Mouse (Mus musculus): ENCODE measurements around the gene Ppp1r12c. TPM values are rescaled to one million over a fixed set of nuclear protein-coding genes. Genes with fewer than 3 reads are reported as not detected.

Ppp1r12c gene
- polyA plus RNA-seq, 1 experiment from 2014 or later, result 49.7 TPM

DNA sequence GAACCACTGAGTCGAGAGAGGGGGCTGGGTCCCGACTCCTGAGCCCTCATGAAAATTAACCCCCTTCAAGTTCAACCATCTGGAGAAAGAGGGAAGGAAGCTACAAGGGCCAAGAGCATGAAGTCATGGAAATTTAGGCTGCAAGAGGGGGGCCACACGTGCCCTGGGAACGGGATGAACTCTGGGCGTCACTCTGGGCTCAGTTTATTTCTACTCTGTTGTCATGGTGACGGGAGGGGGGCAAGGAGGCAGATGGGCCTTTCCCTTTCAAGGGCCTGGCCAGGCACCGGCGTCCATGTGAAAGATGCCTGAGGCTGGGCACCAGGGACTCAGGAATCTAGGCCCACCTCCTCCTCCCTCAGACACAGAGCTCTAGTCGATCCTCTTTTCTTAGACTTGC lies 3.2 kb downstream of the Ppp1r12c start:
- H3K4me3 ChIP-seq, result peak overlapping the region; percentile 88
- H3K27me3 ChIP-seq, result no peaks in the 10 kb centered on the region
- 8% methylated on average over 9 of the region's 9 CpGs for WGBS
- peak overlapping the region; percentile 94 for H3K9ac ChIP-seq
- H3K4me1 ChIP-seq (replicated peaks), result peaks cover 45% of the 10 kb centered on the region
- peak overlapping the region; percentile 64; the same call in 1 of the 2 replicates for H3K27ac ChIP-seq
- no peak for ATAC-seq (ENCODE audit: low FRiP score)
- peak overlapping the region; percentile 89 for H3K4me2 ChIP-seq
- H3K9me3 ChIP-seq, result no peaks in the 10 kb centered on the region
- H3K36me3 ChIP-seq, result peaks cover 34% of the 10 kb centered on the region

DNA sequence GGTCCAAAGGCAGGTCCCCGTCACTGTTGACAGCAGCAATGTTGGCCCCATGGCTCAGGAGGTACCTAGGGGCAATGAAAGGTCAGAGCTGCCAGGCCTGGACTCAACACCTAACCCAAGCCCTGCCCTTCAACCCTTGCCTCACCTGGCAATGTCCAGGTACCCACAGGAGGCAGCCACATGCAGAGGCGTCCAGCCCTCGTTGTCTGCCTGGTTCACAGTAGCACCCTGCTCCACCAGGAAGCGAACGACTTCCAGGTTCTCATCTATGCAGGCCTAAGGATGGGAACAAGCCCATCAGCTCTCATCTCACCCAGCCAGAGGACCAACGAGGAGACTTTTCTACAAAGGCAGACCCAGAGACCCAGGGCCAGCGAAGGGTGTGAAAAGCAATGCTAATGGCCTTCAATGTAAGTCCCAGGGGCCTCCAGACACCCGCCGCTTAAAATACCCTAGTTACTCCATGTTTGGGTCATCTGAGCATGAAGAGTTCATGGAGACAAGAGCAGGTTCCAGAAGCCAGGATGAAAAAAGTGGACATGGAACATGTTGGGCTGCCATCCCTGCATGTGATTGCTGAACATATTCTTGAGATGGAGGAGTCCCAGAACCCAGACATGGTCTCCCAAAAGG lies 4.1 kb downstream of the Ppp1r12c start:
- H3K9ac ChIP-seq, result no peak overlapping the region; the same call in 1 of the 2 replicates
- 94% methylated on average over 9 of the region's 9 CpGs for WGBS
- H3K4me2 ChIP-seq, result peak overlapping the region; percentile 89

DNA sequence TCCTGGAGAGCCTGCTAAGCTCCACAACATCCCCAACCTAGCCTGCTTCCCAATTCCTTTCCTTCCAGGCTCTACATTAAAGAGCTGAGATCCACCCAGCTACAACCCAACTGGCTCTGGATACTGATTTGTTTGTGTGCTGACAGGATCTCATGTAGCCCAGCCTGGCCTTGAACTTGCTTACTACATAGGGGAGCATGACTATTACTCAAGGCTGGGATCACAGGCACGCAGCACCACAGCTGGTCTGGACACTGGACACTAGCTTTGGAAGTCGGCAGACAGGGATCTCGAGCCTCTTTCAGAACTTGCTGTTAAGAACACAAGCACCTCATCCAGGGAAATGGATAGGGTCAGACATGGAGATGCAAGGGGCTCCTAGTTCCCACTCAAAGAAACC lies 5.0 kb downstream of the Ppp1r12c start:
- Histone ChIP-seq H3K4me3 (no peak overlapping the region), H3K9ac (no peak overlapping the region), H3K9me3 (no peaks in the 10 kb centered on the region), H3K4me2 (no peak overlapping the region), H3K27ac (no peak overlapping the region), H3K4me1 (replicated peaks) (peaks cover 44% of the 10 kb centered on the region), H3K36me3 (peaks cover 51% of the 10 kb centered on the region), H3K27me3 (no peaks in the 10 kb centered on the region)
- WGBS, result 99% methylated on average over 3 of the region's 3 CpGs
- ATAC-seq (ENCODE audit: low FRiP score), result no peak

More for the DNA sequence above, 4.1 kb downstream of the Ppp1r12c start:
- Histone ChIP-seq H3K4me3 (no peak overlapping the region), H3K27ac (no peak overlapping the region), H3K9me3 (no peaks in the 10 kb centered on the region), H3K27me3 (no peaks in the 10 kb centered on the region), H3K4me1 (replicated peaks) (peaks cover 46% of the 10 kb centered on the region), H3K36me3 (peaks cover 43% of the 10 kb centered on the region)
- ATAC-seq (ENCODE audit: low FRiP score), result no peak

DNA sequence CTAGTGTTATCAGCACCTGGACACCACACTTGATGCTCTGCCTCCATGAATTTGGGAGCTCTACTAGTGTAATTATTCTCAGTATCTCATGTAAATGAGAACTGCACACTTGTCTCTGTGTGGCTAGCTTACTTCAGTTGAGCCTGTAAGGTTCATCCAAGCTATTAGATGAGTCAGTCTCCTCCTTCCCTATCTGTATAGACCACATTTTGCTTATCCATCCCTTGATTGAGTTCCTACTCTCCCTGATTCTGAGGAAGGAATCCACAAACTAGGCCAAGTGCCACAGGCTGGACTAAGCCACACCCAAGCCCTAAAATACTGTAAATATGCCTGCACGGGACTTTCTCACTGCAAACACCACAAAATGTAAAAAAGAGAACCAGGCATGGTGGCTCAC lies 7.5 kb downstream of the Ppp1r12c start:
- Histone ChIP-seq H3K27ac (no peak overlapping the region), H3K4me3 (no peak overlapping the region), H3K36me3 (peaks cover 67% of the 10 kb centered on the region), H3K4me1 (replicated peaks) (peaks cover 25% of the 10 kb centered on the region), H3K4me2 (no peak overlapping the region), H3K27me3 (no peaks in the 10 kb centered on the region), H3K9ac (no peak overlapping the region), H3K9me3 (no peaks in the 10 kb centered on the region)
- no peak for ATAC-seq (ENCODE audit: low FRiP score)
- 87% methylated on average over 1 of the region's 1 CpGs for WGBS

DNA sequence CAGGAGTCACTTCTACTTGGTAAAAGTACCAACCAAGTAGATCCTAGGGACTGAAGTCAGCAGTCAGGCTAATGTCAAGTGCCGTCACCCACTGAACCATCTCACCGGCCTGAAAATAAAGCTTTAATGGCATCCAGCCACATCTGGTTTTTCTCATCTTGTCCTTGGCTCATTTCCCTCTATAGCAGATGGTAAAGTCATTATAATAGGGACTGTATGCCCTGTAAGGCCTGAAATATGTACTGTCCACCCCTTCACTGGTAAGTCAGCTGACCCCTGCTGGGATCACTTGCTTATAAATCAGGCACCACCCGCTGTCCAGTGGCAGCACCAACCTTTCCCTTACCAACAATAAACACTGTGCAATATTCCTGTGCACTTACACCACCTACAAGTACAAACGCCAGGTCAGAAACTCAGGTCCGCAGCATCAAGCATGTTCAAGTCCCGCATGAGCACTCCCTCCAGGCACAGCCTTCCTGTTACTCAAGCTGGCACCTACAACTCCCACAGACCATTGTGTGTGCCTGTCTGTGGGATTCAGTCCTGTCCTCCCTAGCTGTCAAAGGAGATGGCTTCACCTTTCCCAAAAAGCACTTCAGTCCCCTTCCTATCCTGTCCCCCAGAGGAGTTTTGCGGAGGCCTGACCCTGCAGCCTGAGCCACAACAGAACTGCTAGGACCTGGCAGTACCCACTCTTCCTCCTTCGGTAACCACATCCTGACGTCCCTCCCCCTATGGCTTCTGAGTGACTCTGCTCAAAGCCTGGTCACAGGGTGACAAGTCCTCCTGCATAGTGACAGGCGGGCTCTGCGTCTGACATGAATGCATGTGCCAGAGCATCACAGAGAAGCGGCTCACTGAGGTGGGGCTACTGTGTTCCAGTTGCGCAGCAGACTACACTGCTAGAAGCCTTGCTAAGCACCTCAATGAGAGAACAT lies 8.9 kb downstream of the Ppp1r12c start:
- Histone ChIP-seq H3K27ac (no peak overlapping the region), H3K9ac (no peak overlapping the region), H3K4me1 (replicated peaks) (peaks cover 11% of the 10 kb centered on the region), H3K27me3 (no peaks in the 10 kb centered on the region), H3K4me3 (no peak overlapping the region), H3K9me3 (no peaks in the 10 kb centered on the region), H3K36me3 (peaks cover 79% of the 10 kb centered on the region), H3K4me2 (no peak overlapping the region)
- WGBS, result 94% methylated on average over 13 of the region's 13 CpGs
- ATAC-seq (ENCODE audit: low FRiP score), result no peak

DNA sequence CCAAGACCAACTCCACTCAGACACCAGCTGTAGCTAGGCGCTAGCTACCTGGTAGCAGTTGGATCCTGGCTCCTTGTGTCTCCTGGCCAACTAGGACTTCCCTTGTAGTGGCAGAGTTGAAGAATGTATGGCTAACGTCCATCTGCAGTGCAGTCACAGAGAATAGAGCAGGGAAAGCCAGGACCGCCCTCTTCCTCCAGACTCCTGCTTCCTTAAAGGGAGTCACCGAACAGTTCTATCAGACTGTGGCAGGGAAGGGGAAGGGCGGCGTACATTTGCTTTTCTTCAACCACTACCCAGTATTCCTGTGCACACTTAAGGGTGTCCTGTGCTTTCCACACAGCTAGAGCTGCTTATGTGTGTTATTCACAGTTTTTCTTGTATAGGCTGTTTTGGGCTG lies 10.2 kb downstream of the Ppp1r12c start:
- WGBS, result 92% methylated on average over 6 of the region's 6 CpGs
- Histone ChIP-seq H3K4me1 (replicated peaks) (0 out of 2 replicates have a peak, but pooled peaks cover 3% of the 10 kb centered on the region), H3K4me3 (no peak overlapping the region), H3K36me3 (peaks cover 75% of the 10 kb centered on the region), H3K9me3 (no peaks in the 10 kb centered on the region), H3K4me2 (no peak overlapping the region), H3K9ac (no peak overlapping the region), H3K27ac (no peak overlapping the region), H3K27me3 (no peaks in the 10 kb centered on the region)
- no peak for ATAC-seq (ENCODE audit: low FRiP score)

DNA sequence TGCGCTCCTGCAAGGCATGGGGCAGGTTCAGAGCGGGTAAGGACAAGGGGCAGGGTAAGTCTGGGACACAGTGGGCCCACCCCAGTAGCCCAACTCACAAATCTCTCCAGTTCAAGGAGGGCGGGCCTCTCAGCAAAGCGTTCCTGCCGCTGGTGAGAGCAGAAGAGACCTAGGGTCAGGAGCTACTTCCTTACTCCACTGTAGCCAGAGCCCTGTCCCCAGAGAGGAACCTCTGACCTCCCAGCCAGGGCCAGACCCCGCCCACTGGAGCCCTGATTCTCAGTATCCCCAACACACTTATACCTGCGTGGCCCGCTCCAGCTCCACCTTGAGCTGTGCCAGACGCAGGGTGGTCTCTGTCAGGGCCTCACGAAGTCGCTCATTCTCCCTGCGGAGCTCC lies 19.2 kb downstream of the Ppp1r12c start:
- Histone ChIP-seq H3K4me1 (replicated peaks) (peaks cover 21% of the 10 kb centered on the region), H3K27me3 (peaks cover 10% of the 10 kb centered on the region)

DNA sequence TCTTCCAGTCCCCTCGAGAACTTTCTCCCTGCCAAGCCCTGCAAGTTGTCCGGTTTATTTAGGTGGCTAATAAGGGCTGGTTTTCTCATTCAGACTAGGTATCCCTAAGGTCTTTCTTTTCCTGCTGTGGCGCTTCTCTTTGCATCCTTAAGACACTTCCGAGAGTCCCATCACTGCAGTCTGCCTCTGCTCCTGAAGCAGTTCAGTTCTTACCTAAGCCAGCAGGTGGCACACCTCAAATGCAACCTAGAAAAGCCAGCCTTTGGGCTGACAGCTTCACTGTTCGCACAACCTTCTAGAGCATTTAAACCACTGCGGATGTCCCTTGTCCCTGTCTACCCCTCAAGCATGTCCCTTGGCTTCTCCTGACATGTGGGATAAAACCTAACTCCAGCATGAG lies 21.8 kb downstream of the Ppp1r12c start:
- H3K27ac ChIP-seq, result no peak overlapping the region
- H3K27me3 ChIP-seq, result peaks cover 30% of the 10 kb centered on the region
- 0 out of 2 replicates have a peak overlapping the region, but pooled peaks have one; percentile 8 for H3K9ac ChIP-seq
- H3K9me3 ChIP-seq, result no peaks in the 10 kb centered on the region
- ATAC-seq (ENCODE audit: low FRiP score), result no peak
- peaks cover 44% of the 10 kb centered on the region for H3K36me3 ChIP-seq
- WGBS, result 26% methylated on average over 6 of the region's 6 CpGs
- peaks cover 21% of the 10 kb centered on the region for H3K4me1 ChIP-seq (replicated peaks)
- H3K4me3 ChIP-seq, result no peak overlapping the region
- H3K4me2 ChIP-seq, result no peak overlapping the region

More for the DNA sequence above, 19.2 kb downstream of the Ppp1r12c start:
- Histone ChIP-seq H3K9me3 (no peaks in the 10 kb centered on the region), H3K27ac (no peak overlapping the region), H3K9ac (no peak overlapping the region), H3K4me2 (no peak overlapping the region), H3K4me3 (no peak overlapping the region), H3K36me3 (peaks cover 67% of the 10 kb centered on the region)
- WGBS, result 90% methylated on average over 12 of the region's 12 CpGs
- ATAC-seq (ENCODE audit: low FRiP score), result no peak

DNA sequence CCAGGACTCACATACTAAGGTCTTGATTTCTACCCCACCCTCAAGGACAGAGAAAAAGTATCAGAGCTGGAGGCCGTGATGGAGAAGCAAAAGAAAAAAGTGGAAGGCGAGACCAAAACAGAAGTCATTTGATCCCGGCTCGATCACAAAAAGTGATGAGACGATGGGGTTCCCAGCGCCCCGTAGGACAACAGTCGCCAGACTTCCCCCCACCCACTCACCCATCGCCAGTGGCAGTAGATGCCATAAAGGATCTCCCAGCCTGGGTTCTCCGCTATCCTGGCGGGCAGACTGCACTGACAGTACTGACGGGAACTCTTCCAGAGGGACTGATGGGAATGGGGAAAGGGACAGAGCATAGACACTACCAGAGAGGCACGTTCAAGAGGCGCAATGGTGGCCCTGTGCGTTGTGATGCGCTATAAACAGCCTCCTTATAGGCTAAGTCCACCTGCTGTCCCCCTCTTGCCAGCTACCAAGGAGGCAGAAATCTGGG lies 22.6 kb downstream of the Ppp1r12c start:
- Histone ChIP-seq H3K27ac (peak overlapping the region; percentile 66), H3K27me3 (peaks cover 38% of the 10 kb centered on the region), H3K9ac (peak overlapping the region; percentile 71), H3K36me3 (peaks cover 36% of the 10 kb centered on the region), H3K4me3 (peak overlapping the region; percentile 45), H3K9me3 (no peaks in the 10 kb centered on the region), H3K4me2 (peak overlapping the region; percentile 87), H3K4me1 (replicated peaks) (peaks cover 21% of the 10 kb centered on the region)
- peak; percentile 22 for ATAC-seq (ENCODE audit: low FRiP score)
- 2% methylated on average over 16 of the region's 16 CpGs for WGBS

DNA sequence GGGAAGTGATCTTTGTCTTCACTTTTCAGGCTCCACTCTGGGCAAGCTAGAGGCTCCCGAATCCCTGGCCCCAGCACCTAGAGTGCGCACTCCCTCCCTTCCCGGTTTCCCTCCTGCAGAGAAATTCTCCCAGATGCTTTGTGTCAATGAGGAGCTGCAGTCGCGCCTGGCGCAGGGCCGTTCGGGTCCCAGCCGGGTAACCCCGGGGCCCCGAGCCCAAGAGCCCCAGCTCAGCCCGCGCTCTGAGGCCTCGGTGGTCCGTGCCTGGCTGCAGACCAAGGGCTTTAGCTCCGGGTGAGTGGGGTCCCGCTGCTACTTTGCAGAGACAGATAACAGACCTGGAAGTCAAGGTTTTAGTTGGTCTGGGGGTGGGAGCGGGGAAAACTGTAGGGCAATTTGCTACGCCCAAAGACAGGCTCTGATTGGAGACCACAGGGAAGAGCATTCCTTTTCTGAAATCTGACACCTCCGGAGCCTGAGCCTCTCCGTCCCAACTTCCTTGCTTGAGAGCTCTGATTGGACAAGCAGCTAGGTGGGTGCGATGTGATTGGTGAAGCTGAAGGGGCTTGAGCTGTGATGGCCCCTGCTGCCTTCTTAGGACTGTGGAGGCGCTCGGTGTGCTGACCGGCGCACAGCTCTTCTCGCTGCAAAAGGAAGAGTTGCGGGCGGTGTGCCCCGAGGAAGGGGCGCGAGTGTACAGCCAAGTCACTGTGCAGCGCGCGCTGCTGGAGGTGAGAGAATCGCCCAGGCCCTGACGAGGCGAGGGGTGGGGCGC lies 23.3 kb downstream of the Ppp1r12c start:
- Histone ChIP-seq H3K4me2 (peak overlapping the region; percentile 87), H3K36me3 (peaks cover 30% of the 10 kb centered on the region), H3K9ac (peak overlapping the region; percentile 71), H3K9me3 (no peaks in the 10 kb centered on the region), H3K4me1 (replicated peaks) (peaks cover 21% of the 10 kb centered on the region), H3K4me3 (peak overlapping the region; percentile 45), H3K27me3 (peaks cover 44% of the 10 kb centered on the region), H3K27ac (peak overlapping the region; percentile 69)
- peak; percentile 93 for ATAC-seq (ENCODE audit: low FRiP score)
- under 1% methylated on average over 39 of the region's 39 CpGs for WGBS

DNA sequence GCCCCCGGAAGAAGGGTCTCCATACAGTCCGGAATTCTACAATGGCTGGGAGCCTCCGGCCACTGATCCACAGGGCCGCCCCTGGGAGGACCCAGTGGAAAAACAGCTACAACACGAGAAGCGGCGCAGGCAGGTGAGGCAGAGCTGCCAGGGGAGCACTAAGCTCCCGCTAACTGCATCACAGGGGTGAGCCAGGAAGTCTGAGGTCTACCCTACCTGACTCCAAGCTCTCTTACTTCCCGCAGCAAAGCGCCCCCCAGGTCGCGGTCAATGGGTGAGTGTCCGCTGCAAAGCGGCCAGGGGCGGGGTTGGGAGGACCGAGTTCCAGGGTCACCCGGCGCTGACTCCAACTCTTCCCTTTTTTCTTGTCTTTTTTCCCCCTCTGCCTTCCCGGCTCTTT lies 27.5 kb downstream of the Ppp1r12c start:
- Histone ChIP-seq H3K4me2 (no peak overlapping the region), H3K9ac (no peak overlapping the region), H3K27ac (no peak overlapping the region), H3K27me3 (peaks cover 70% of the 10 kb centered on the region), H3K4me1 (replicated peaks) (peaks cover 29% of the 10 kb centered on the region), H3K9me3 (no peaks in the 10 kb centered on the region), H3K36me3 (no peaks in the 10 kb centered on the region), H3K4me3 (no peak overlapping the region)
- WGBS, result 5% methylated on average over 17 of the region's 19 CpGs
- ATAC-seq (ENCODE audit: low FRiP score), result no peak

DNA sequence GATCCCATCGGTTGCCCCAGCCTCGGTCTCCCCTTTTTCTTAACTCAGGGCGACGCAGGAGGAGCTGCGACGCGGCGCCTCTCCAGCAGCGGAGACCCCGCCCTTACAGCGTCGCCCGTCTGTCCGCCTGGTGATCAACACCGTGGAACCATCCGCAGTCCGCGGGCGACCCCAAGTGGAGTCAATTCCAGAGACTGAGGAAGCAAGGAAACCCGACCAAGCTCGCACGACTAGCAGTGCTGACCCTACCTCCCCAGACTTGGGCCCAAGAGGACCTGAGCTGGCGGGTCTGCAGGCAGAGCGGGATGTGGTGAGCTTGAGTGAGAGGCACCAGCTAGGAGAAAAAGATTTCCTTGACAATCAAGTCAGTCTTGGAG lies 30.3 kb downstream of the Ppp1r12c start:
- H3K36me3 ChIP-seq, result no peaks in the 10 kb centered on the region
- 1% methylated on average over 24 of the region's 24 CpGs for WGBS
- H3K4me3 ChIP-seq, result peak overlapping the region; percentile 46
- no peaks in the 10 kb centered on the region for H3K9me3 ChIP-seq
- peaks cover 65% of the 10 kb centered on the region for H3K27me3 ChIP-seq
- H3K4me1 ChIP-seq (replicated peaks), result peaks cover 16% of the 10 kb centered on the region
- no peak overlapping the region for H3K27ac ChIP-seq
- H3K9ac ChIP-seq, result peak overlapping the region; percentile 70
- peak; percentile 81 for ATAC-seq (ENCODE audit: low FRiP score)
- H3K4me2 ChIP-seq, result peak overlapping the region; percentile 70

Data from hindbrain, embryonic 13.5 days (tissue).